Mouse (Mus musculus) heart, postnatal 10 days (tissue): ENCODE data around the gene Myt1. TPM values are rescaled to one million over a fixed set of nuclear protein-coding genes. Genes with fewer than 3 reads are reported as not detected.

Experiments used
- DNase-seq, 2 experiments: peaks; one replicate each; pipeline ENCODE4 v3.0.0; 2021
- intact Hi-C: fragments of 180-260 bp; cut with DNase I; formaldehyde crosslinking; loops from one replicate; pipeline ENCODE4 v1.15.1; 2025
- total RNA-seq, 2 experiments: library from RNA; stranded (reverse); gene quantifications; 2 replicates each; pipeline ENCODE4 v1.2.3; 2021

The Myt1 gene
- total RNA-seq = not detected

- intact Hi-C loops = no loop called here
- no peak for DNase-seq
Measured at GRCm38 (mm10) chr2:181763006-181763830, at the start of gene Myt1. Gene Myt1, plus strand, starts transcription at chr2:181763332.

- no peak for DNase-seq
- intact Hi-C loops = no loop called here
Measured at GRCm38 (mm10) chr2:181713749-181714148, 49.4 kb upstream of the Myt1 start.

GRCm38 (mm10) chr2:181714903-181715326 lies 48.2 kb upstream of the Myt1 start, which contains the start of gene Oprl1:
Gene Oprl1, plus strand, starts transcription at chr2:181715016.
- no peak for DNase-seq

GRCm38 (mm10) chr2:181715382-181715781 lies 47.8 kb upstream of the Myt1 start:
- intact Hi-C loops = no loop called here
- no peak for DNase-seq

More at GRCm38 (mm10) chr2:181714903-181715326, 48.2 kb upstream of the Myt1 start, which contains the start of gene Oprl1:
- intact Hi-C loops = no loop called here

- intact Hi-C loops = no loop called here
- no peak for DNase-seq
Measured at GRCm38 (mm10) chr2:181716991-181717390, 46.1 kb upstream of the Myt1 start.

GRCm38 (mm10) chr2:181720061-181720460 lies 43.1 kb upstream of the Myt1 start:
- intact Hi-C loops = no loop called here
- DNase-seq = no peak

- intact Hi-C loops = no loop called here
- DNase-seq = no peak
Measured at GRCm38 (mm10) chr2:181721200-181721599, 41.9 kb upstream of the Myt1 start.

GRCm38 (mm10) chr2:181722213-181722612 lies 40.9 kb upstream of the Myt1 start:
- DNase-seq = peak; percentile 13 to 34
- intact Hi-C loops = loop anchor here (1.0 kb wide), 1 partner anchor 145 kb away; no protein-coding TSS in a partner anchor

GRCm38 (mm10) chr2:181727659-181728262 lies 35.4 kb upstream of the Myt1 start:
- intact Hi-C loops = no loop called here
- DNase-seq = no peak

- no peak for DNase-seq
- intact Hi-C loops = no loop called here
Measured at GRCm38 (mm10) chr2:181730051-181730450, 33.1 kb upstream of the Myt1 start.

- intact Hi-C loops = no loop called here
- no peak for DNase-seq
Measured at GRCm38 (mm10) chr2:181752626-181753025, 10.5 kb upstream of the Myt1 start.

GRCm38 (mm10) chr2:181758147-181758725 lies 4.9 kb upstream of the Myt1 start:
- intact Hi-C loops = no loop called here

GRCm38 (mm10) chr2:181759041-181759440 lies 4.1 kb upstream of the Myt1 start:
- intact Hi-C loops = no loop called here
- DNase-seq = no peak

More at GRCm38 (mm10) chr2:181758147-181758725, 4.9 kb upstream of the Myt1 start:
- no peak for DNase-seq

- intact Hi-C loops = no loop called here
- DNase-seq = no peak
Measured at GRCm38 (mm10) chr2:181763886-181764527, 875 bp downstream of the Myt1 start.

GRCm38 (mm10) chr2:181764600-181764999 lies 1.5 kb downstream of the Myt1 start:
- peak; percentile 19 to 33 for DNase-seq
- intact Hi-C loops = no loop called here

- intact Hi-C loops = no loop called here
- no peak for DNase-seq
Measured at GRCm38 (mm10) chr2:181765251-181765650, 2.1 kb downstream of the Myt1 start.

- DNase-seq = no peak
- intact Hi-C loops = no loop called here
Measured at GRCm38 (mm10) chr2:181766672-181767557, 3.8 kb downstream of the Myt1 start.

GRCm38 (mm10) chr2:181768451-181768850 lies 5.3 kb downstream of the Myt1 start:
- DNase-seq = no peak
- intact Hi-C loops = no loop called here

- intact Hi-C loops = no loop called here
- no peak for DNase-seq
Measured at GRCm38 (mm10) chr2:181769397-181769796, 6.3 kb downstream of the Myt1 start.

- no peak for DNase-seq
- intact Hi-C loops = no loop called here
Measured at GRCm38 (mm10) chr2:181773203-181773602, 10.1 kb downstream of the Myt1 start.
